Mouse (Mus musculus): ENCODE data around the gene Lmcd1. TPM values are rescaled to one million over a fixed set of nuclear protein-coding genes. Genes with fewer than 3 reads are reported as not detected.
"Not testable (repeated sequence)": the region's sequence is repeated elsewhere in the genome, so short reads cannot be mapped to it uniquely, and the experiment has no call there.

Lmcd1 gene
- total RNA-seq (2014; fragmentation: Nextera tagmentation) (11.3 and 18.7 TPM in 2 replicates), total RNA-seq (2017) (2.9 and 10.7 TPM in 2 replicates)

GRCm38 (mm10) chr6:112273501-112274205 is at the start of gene Lmcd1:
Gene Lmcd1 (plus strand): TSS chr6:112273758.
- peak; percentile 94 for ATAC-seq (replicated peaks; ENCODE audit: low FRiP score, low TSS enrichment, poor library complexity, severe bottlenecking)

GRCm38 (mm10) chr6:112223877-112224632 is 49.5 kb upstream of the Lmcd1 start:
- no peak for ATAC-seq (replicated peaks; ENCODE audit: low FRiP score, low TSS enrichment, poor library complexity, severe bottlenecking)

GRCm38 (mm10) chr6:112236775-112237174 is 36.8 kb upstream of the Lmcd1 start:
- ATAC-seq (replicated peaks; ENCODE audit: low FRiP score, low TSS enrichment, poor library complexity, severe bottlenecking) = no peak

GRCm38 (mm10) chr6:112242216-112242615 is 31.3 kb upstream of the Lmcd1 start:
- no peak for ATAC-seq (replicated peaks; ENCODE audit: low FRiP score, low TSS enrichment, poor library complexity, severe bottlenecking)

- no peak for ATAC-seq (replicated peaks; ENCODE audit: low FRiP score, low TSS enrichment, poor library complexity, severe bottlenecking)
Observed at GRCm38 (mm10) chr6:112245639-112246038, 27.9 kb upstream of the Lmcd1 start.

- ATAC-seq (replicated peaks; ENCODE audit: low FRiP score, low TSS enrichment, poor library complexity, severe bottlenecking) = no peak
Observed at GRCm38 (mm10) chr6:112246636-112247035, 26.9 kb upstream of the Lmcd1 start.

GRCm38 (mm10) chr6:112253943-112254342 is 19.6 kb upstream of the Lmcd1 start:
- not testable (repeated sequence) for ATAC-seq (replicated peaks; ENCODE audit: low FRiP score, low TSS enrichment, poor library complexity, severe bottlenecking)

- ATAC-seq (replicated peaks; ENCODE audit: low FRiP score, low TSS enrichment, poor library complexity, severe bottlenecking) = no peak
Observed at GRCm38 (mm10) chr6:112254967-112255366, 18.6 kb upstream of the Lmcd1 start.

GRCm38 (mm10) chr6:112255388-112256225 is 18.0 kb upstream of the Lmcd1 start:
- 0 out of 2 replicates have a peak, but pooled peaks have one; percentile 30 for ATAC-seq (replicated peaks; ENCODE audit: low FRiP score, low TSS enrichment, poor library complexity, severe bottlenecking)

- ATAC-seq (replicated peaks; ENCODE audit: low FRiP score, low TSS enrichment, poor library complexity, severe bottlenecking) = no peak
Observed at GRCm38 (mm10) chr6:112256599-112256998, 17.0 kb upstream of the Lmcd1 start.

- no peak for ATAC-seq (replicated peaks; ENCODE audit: low FRiP score, low TSS enrichment, poor library complexity, severe bottlenecking)
Observed at GRCm38 (mm10) chr6:112261089-112261488, 12.5 kb upstream of the Lmcd1 start.

- ATAC-seq (replicated peaks; ENCODE audit: low FRiP score, low TSS enrichment, poor library complexity, severe bottlenecking) = no peak
Observed at GRCm38 (mm10) chr6:112264321-112264720, 9.2 kb upstream of the Lmcd1 start.

- no peak for ATAC-seq (replicated peaks; ENCODE audit: low FRiP score, low TSS enrichment, poor library complexity, severe bottlenecking)
Observed at GRCm38 (mm10) chr6:112266631-112267030, 6.9 kb upstream of the Lmcd1 start.

- no peak for ATAC-seq (replicated peaks; ENCODE audit: low FRiP score, low TSS enrichment, poor library complexity, severe bottlenecking)
Observed at GRCm38 (mm10) chr6:112267661-112268357, 5.7 kb upstream of the Lmcd1 start.

- peak; percentile 69 for ATAC-seq (replicated peaks; ENCODE audit: low FRiP score, low TSS enrichment, poor library complexity, severe bottlenecking)
Observed at GRCm38 (mm10) chr6:112274261-112275055, 900 bp downstream of the Lmcd1 start.

- no peak for ATAC-seq (replicated peaks; ENCODE audit: low FRiP score, low TSS enrichment, poor library complexity, severe bottlenecking)
Observed at GRCm38 (mm10) chr6:112275731-112276245, 2.2 kb downstream of the Lmcd1 start.

GRCm38 (mm10) chr6:112278805-112279204 is 5.2 kb downstream of the Lmcd1 start:
- no peak for ATAC-seq (replicated peaks; ENCODE audit: low FRiP score, low TSS enrichment, poor library complexity, severe bottlenecking)

GRCm38 (mm10) chr6:112280161-112280560 is 6.6 kb downstream of the Lmcd1 start:
- no peak for ATAC-seq (replicated peaks; ENCODE audit: low FRiP score, low TSS enrichment, poor library complexity, severe bottlenecking)

Measured in megakaryocyte-erythroid progenitor cell, adult 5-6 weeks (primary cell).